Mouse (Mus musculus) left cerebral cortex, postnatal 10 days (tissue): ENCODE results near the gene Bid. TPM values are rescaled to one million over a fixed set of nuclear protein-coding genes. Genes with fewer than 3 reads are reported as not detected.
"Not testable (repeated sequence)": the region's sequence is repeated elsewhere in the genome, so short reads cannot be mapped to it uniquely, and the experiment has no call there.

ENCODE experiments used
- DNase-seq, 2 experiments: peaks; one replicate each; pipeline ENCODE4 v3.0.0; 2021 to 2022; ENCODE audit warnings: low spot score in 2 of 2, mixed read lengths in 1 of 2; ENCODE audit errors: extremely low spot score in 1 of 2
- intact Hi-C: fragments of 180-260 bp; cut with DNase I; formaldehyde crosslinking; loops from one replicate; pipeline ENCODE4 v1.15.1; 2025
- total RNA-seq, 2 experiments: library from RNA; stranded (reverse); gene quantifications; 2 replicates each; pipeline ENCODE4 v1.2.3; 2021

Bid gene
- total RNA-seq, 2 experiments from 2014 or later = 14.9 to 15.1 TPM

DNA sequence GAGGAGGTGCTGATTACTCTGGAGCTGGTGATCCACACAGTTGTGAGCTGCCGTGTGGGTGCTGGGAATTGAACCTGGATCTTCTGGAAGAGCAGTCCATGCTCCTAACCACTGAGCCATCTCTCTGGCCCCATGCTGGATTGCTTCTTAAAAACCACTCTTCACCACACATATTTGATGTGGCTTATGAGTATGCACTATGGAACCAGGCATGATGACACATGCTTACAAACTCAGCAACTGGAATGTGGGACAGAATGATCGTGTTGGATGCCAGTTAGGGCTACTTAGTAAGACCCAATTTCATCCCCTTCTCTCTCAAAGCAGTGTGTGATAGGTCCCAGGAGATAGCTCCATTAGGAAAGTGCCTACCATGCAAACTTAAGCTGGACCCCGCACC is 56.6 kb downstream of the Bid start:
- DNase-seq = no peak
- intact Hi-C loops = no loop called here

- DNase-seq = peak in 1 of 2 experiments; percentile 54
- intact Hi-C loops = no loop called here
These were observed 58.4 kb downstream of the Bid start for GRCm38 (mm10) chr6:120858217-120858711.

- intact Hi-C loops = no loop called here
- no peak for DNase-seq
These were observed 62.2 kb downstream of the Bid start for GRCm38 (mm10) chr6:120854413-120854812.

DNA sequence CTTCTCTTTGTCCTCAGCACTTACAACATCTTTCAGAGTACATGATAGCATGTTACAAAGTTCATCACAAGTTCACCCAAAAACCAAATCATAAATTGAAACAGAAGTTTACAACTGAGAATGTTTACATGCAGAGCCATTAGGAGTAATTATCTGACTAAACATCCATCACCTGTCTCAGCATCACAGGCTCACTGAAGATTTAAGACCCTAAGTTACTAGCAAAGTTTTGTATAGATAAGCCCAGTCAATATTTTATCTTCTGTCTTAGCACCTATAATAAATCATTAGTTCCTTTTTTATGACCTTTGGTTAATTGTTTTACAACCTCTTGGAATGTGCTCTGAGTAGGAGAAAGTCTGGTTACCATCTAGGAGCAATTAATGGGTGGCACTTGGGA is 65.9 kb downstream of the Bid start:
- DNase-seq, intact Hi-C loops: not testable (repeated sequence)

Other genes starting within 250 kb of the Bid start
- gene Slc25a18, start 143.3 kb downstream of the Bid start, total RNA-seq = 10 to 100 TPM; 43.8 to 48.3 TPM
- 100 to 1,000 TPM; 415 to 438 TPM for gene Atp6v1e1, start 94.1 kb downstream of the Bid start, total RNA-seq
- 10 to 100 TPM; 35.1 to 36.4 TPM for gene Bcl2l13, start 80.6 kb downstream of the Bid start, total RNA-seq
- gene Mical3, start 214.1 kb upstream of the Bid start, total RNA-seq = 100 to 1,000 TPM; 110 to 111 TPM